Mouse (Mus musculus): Measurements from ENCODE around the gene Lekr1. TPM values are rescaled to one million over a fixed set of nuclear protein-coding genes. Genes with fewer than 3 reads are reported as not detected.

Gene Lekr1
- total RNA-seq, 2 experiments from 2014 or later, result 5.4 TPM; not detected in 1

GRCm38 (mm10) chr3:65654541-65655206 is 11.4 kb upstream of the Lekr1 start:
- no peak for ATAC-seq (replicated peaks; ENCODE audit: low FRiP score, poor library complexity, severe bottlenecking)

GRCm38 (mm10) chr3:65656451-65656850 is 9.6 kb upstream of the Lekr1 start:
- ATAC-seq (replicated peaks; ENCODE audit: low FRiP score, poor library complexity, severe bottlenecking), result no peak

GRCm38 (mm10) chr3:65656902-65657660 is 8.9 kb upstream of the Lekr1 start:
- ATAC-seq (replicated peaks; ENCODE audit: low FRiP score, poor library complexity, severe bottlenecking), result no peak

- no peak for ATAC-seq (replicated peaks; ENCODE audit: low FRiP score, poor library complexity, severe bottlenecking)
Measured at GRCm38 (mm10) chr3:65658081-65658612, 7.9 kb upstream of the Lekr1 start.

- ATAC-seq (replicated peaks; ENCODE audit: low FRiP score, poor library complexity, severe bottlenecking), result no peak
Measured at GRCm38 (mm10) chr3:65658721-65659619, 7.1 kb upstream of the Lekr1 start.

- no peak for ATAC-seq (replicated peaks; ENCODE audit: low FRiP score, poor library complexity, severe bottlenecking)
Measured at GRCm38 (mm10) chr3:65659620-65659932, 6.5 kb upstream of the Lekr1 start.

GRCm38 (mm10) chr3:65660336-65660735 is 5.7 kb upstream of the Lekr1 start:
- ATAC-seq (replicated peaks; ENCODE audit: low FRiP score, poor library complexity, severe bottlenecking), result no peak

- no peak for ATAC-seq (replicated peaks; ENCODE audit: low FRiP score, poor library complexity, severe bottlenecking)
Measured at GRCm38 (mm10) chr3:65661731-65662130, 4.3 kb upstream of the Lekr1 start.

- no peak for ATAC-seq (replicated peaks; ENCODE audit: low FRiP score, poor library complexity, severe bottlenecking)
Measured at GRCm38 (mm10) chr3:65663176-65663575, 2.9 kb upstream of the Lekr1 start.

- ATAC-seq (replicated peaks; ENCODE audit: low FRiP score, poor library complexity, severe bottlenecking), result no peak
Measured at GRCm38 (mm10) chr3:65670216-65670615, 4.2 kb downstream of the Lekr1 start.

GRCm38 (mm10) chr3:65673725-65674124 is 7.7 kb downstream of the Lekr1 start:
- ATAC-seq (replicated peaks; ENCODE audit: low FRiP score, poor library complexity, severe bottlenecking), result no peak

GRCm38 (mm10) chr3:65680612-65681011 is 14.6 kb downstream of the Lekr1 start:
- no peak for ATAC-seq (replicated peaks; ENCODE audit: low FRiP score, poor library complexity, severe bottlenecking)

GRCm38 (mm10) chr3:65689705-65690104 is 23.7 kb downstream of the Lekr1 start:
- ATAC-seq (replicated peaks; ENCODE audit: low FRiP score, poor library complexity, severe bottlenecking), result no peak

- ATAC-seq (replicated peaks; ENCODE audit: low FRiP score, poor library complexity, severe bottlenecking), result no peak
Measured at GRCm38 (mm10) chr3:65690850-65691249, 24.8 kb downstream of the Lekr1 start.

GRCm38 (mm10) chr3:65699704-65700103 is 33.7 kb downstream of the Lekr1 start:
- no peak for ATAC-seq (replicated peaks; ENCODE audit: low FRiP score, poor library complexity, severe bottlenecking)

- no peak for ATAC-seq (replicated peaks; ENCODE audit: low FRiP score, poor library complexity, severe bottlenecking)
Measured at GRCm38 (mm10) chr3:65714372-65714771, 48.3 kb downstream of the Lekr1 start.

GRCm38 (mm10) chr3:65717406-65717805 is 51.4 kb downstream of the Lekr1 start:
- no peak for ATAC-seq (replicated peaks; ENCODE audit: low FRiP score, poor library complexity, severe bottlenecking)

- no peak for ATAC-seq (replicated peaks; ENCODE audit: low FRiP score, poor library complexity, severe bottlenecking)
Measured at GRCm38 (mm10) chr3:65722897-65723296, 56.9 kb downstream of the Lekr1 start.

- no peak for ATAC-seq (replicated peaks; ENCODE audit: low FRiP score, poor library complexity, severe bottlenecking)
Measured at GRCm38 (mm10) chr3:65723664-65724063, 57.6 kb downstream of the Lekr1 start.

- no peak for ATAC-seq (replicated peaks; ENCODE audit: low FRiP score, poor library complexity, severe bottlenecking)
Measured at GRCm38 (mm10) chr3:65737816-65738215, 71.8 kb downstream of the Lekr1 start.
